Mouse (Mus musculus) CH12F3 (cell line): ENCODE results near the gene Rras2.

Experiments
- in situ Hi-C: fragments of 300-500 bp; cut with MboI; formaldehyde crosslinking; loops from 2 replicates; pipeline ENCODE4 v1.14.3; 2020; ENCODE audit warnings: low sequenced_read_pairs

Rras2 gene

DNA sequence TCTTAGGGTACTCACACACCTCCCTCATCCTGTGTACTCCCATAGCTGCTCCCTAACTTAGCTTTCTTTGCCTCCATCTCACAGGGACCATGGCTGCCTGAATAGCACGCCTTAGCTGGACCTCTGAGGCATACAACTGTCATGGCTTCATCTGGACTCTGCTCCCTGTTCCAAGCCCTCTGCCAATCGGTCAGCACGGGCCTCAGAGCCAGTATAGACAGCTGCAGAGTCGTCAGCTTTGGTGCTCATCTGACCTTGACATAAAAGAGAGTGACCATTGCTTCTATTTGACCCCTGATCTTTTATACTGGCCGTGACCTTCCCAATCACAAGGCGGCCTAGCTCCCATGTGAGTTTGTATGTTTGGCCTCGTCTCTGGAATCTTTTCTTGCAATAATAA, 43.4 kb downstream of the Rras2 start:
- in situ Hi-C loops: no loop called here

GRCm38 (mm10) chr7:114071851-114072616, 45.5 kb downstream of the Rras2 start:
- in situ Hi-C loops: no loop called here

- in situ Hi-C loops: no loop called here
Observed at GRCm38 (mm10) chr7:114071395-114071794, 46.2 kb downstream of the Rras2 start.

DNA sequence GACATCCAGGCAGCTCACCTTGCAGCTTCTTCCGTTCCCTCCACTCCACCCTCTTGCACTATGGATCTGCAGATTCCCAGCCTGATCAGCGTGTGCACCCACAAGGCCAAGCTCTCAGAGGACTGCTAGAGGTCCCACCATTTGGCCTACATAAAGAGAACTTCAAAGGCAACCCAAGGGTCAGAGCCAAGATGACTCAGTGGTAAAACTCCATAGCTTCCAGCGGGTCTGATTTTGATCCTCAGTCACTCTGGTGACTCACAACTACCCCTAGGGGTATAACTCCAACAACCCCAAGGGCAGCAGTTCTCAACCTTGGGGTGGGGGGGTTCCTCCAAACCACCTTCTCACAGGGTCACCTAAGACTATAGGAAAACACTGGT, 47.1 kb downstream of the Rras2 start:
- in situ Hi-C loops: no loop called here

DNA sequence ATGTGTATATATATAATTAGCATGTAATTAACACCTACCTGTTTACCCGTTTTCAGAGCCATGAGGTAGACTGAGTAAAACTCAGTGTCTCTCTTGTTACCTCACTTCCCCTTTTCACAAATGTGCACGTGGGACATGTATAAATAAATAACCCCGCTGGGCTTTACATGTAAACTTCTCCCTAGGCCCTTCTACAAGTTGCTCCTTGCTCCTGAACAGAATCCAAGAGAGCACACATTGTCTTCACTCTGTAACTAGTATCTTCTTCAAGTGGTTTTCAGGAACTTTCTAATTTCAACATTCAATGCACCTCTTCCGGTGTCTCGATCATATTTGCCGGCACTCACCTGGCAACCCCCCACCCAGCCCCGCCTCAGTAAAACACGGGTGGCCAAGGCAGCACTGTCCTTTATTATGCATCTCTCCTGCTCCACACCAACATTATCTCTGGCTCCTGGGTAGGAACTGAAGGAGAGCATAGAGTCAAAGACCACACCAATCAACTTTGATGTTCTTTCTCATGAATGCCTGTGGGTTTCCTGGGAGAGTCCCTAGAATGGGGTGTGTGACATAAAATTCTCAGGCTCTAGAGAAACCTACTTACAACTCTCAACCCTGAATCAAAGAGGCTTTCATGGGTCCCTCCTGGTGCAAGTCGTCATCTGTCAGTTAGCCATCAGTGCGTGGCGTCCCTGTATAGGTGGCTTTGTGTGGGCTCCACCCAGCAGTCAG, 47.7 kb downstream of the Rras2 start:
- in situ Hi-C loops: loop anchor here (5.0 kb wide), 1 partner anchor 142 kb away; no protein-coding TSS in a partner anchor

DNA sequence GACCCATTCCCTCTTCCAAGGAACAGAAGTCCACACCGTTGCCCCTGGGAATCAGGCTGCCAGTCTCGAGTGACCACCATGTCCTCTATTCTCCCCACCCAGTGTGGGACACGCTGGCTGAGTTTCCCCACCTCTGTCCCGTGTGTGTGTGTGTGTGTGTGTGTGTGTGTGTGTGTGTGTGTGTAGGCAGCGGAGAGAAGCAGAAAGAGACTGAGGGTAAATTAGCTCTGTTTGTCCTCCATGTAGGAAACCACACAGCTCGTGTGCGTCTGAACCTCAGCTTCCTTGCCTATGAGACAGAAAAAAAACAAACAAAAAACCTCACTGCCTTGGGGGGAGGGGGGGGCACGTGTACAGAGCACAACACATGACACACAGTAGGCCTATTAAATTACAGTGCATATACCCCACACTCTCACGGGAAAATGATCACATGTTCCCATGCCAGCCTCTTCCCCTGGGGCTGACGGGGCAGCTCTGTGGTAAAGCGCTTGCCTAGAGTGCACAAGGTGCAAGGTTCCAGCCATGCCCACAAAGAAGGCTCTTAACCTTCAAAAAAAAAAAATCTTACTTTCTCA, 48.5 kb downstream of the Rras2 start:
- in situ Hi-C loops: loop anchor here (5.0 kb wide), 1 partner anchor 143 kb away; no protein-coding TSS in a partner anchor

DNA sequence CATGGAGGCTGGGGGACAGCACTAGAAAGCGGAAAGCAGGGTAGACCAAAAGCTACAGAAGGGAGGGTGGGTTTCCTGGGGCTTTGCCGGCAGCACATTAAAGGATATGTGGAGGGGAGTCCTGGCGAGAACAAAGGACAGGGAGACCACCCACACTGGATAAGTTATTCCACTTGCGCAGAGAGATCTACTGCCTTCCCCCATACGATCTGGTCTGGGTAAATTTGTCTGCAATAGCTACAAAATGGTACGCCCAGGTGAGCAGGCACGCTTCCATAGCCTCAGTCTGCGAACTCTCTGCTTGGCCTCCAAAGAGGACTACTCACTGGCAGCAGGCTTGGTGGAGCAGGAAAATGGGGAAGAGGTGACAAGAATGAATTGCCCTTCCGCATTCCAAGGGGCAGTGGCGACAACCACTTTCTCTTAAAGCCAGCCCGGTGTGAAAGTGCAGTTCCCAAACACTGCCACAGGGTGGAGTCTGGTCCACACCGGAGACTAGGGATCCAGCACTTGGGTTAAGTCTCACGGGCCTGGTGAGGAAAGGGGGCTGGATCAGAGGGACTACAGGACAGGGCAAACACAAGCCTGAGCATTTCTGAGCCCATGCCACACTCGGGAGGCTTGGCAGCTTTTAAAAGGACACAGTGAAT, 50.9 kb downstream of the Rras2 start:
- in situ Hi-C loops: loop anchor here (5.0 kb wide), 1 partner anchor 146 kb away; no protein-coding TSS in a partner anchor

DNA sequence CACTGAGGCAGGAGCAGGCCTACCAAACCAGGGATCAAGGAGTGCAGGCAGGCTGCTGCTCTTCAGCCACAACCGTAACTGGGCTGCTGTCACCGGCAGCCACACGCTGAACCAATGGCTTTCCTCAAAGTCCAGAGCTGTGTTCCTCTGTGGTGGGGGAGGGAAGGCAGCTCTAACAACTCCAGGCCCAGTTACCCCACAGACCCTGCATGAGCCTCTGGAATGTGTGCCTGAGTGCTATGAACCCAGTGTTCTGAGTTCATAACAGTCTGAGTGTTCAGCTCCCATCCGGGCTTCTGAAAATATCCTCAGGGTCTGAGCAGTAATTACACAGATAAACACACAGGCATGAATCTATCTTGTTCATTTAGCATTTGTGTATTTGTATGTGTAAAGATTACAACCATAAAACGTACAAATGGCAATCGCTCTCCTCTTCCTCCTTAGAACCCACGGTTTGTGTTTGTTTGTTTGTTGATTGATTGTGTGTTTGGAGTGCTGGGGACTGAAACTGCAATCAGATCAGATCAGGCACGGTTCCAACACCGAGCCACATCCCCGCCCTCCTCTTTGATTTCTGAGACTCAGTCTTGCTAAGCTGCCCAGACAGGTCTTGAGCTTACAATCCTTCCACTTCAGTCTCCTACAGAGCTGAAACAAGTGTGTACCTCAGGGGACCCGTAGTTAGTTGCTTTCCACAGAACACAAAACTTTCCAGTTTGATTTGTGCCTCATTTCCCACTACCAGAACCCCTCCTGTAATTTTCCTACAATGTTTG, 52.0 kb downstream of the Rras2 start:
- in situ Hi-C loops: loop anchor here (5.0 kb wide), 1 partner anchor 147 kb away; no protein-coding TSS in a partner anchor

DNA sequence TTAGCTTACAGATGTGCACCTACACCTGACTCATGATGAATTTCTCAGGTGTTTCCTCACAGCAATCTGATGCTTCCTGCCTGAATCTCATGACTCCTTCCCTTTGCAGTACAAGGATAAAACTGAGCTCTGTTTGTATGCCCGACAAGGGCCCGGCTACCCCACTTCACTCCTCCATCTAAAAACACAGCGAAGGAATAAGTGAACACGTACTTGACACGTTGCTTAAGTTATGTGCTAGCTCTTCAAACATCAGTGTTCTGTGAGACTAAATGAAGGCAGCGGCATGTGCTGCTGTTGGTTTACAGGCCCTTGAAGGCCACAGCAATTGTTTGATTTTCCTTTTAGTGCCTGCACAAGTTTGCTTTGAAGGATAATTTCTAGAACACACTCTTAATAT, 53.6 kb downstream of the Rras2 start:
- in situ Hi-C loops: no loop called here

GRCm38 (mm10) chr7:114063534-114063933, 54.0 kb downstream of the Rras2 start:
- in situ Hi-C loops: no loop called here

DNA sequence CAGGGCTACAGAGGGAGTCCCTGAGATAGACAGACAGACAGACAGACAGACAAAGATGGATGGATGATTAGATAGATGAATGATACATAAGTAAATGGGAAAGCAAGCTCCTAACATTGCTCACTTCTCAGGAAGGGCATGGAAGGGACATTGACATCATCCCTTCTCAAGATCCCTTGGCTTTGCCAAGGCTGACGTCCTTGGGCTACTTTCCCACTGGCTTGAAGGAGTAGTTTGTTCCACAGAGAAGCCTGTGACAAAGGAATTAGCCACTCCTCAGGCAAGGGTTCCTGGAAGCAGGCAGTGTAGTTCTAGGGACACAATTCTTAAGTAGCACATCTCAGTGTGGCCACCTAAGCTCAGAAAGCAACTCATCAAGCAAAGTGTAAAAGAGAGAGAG, 55.1 kb downstream of the Rras2 start:
- in situ Hi-C loops: no loop called here

- in situ Hi-C loops: no loop called here
Observed at GRCm38 (mm10) chr7:114060445-114060844, 57.1 kb downstream of the Rras2 start.

GRCm38 (mm10) chr7:114058927-114059441, 58.6 kb downstream of the Rras2 start:
- in situ Hi-C loops: no loop called here

DNA sequence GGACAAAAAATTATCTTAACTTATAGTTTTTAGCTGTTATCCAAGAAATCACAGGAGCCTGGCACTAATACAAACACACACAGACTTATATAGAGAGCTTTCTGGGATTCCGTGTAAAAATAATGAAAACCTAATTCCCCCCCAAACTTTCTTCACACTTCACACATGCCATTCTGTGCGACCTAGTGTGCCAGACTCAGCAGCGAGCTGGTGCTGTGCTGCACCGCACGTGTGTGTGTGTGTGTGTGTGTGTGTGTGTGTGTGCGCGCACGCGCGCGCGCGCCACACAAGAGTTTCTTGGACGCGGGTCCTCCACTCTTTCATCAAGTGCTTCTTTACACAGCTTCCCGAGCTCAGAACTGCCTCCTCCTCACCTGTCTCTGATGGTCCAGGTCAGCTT, 59.4 kb downstream of the Rras2 start:
- in situ Hi-C loops: no loop called here

GRCm38 (mm10) chr7:114053720-114054119, 63.9 kb downstream of the Rras2 start:
- in situ Hi-C loops: no loop called here

GRCm38 (mm10) chr7:114045814-114046213, 71.8 kb downstream of the Rras2 start:
- in situ Hi-C loops: no loop called here

DNA sequence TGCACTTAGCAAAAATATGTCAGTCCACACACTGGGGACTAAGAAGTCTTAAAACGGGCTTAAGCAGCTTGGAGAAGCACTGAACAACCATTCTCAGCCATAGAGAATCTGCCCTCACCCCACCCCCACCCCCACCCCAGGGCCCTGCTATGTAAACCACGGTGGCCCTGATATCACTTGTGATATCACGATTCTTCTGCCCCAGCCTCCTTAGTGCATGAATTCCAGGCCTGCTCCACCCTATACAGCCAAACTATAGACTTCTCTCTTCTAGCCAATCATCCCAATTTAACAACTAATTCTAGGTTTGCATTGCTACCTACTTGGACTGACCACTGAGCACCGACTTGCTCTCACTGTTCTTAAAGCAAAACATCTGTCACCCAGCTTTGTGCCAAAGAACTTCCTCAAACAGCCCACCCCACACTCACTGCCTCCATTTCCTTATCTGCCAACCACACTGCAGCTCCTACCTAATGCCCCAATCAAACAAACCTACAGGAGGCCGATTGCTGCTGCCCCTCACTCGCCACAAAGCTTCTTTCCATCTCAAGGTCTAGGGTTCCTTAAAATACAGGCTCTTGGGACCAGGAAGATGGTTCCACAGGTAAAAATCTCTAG, 73.5 kb downstream of the Rras2 start:
- in situ Hi-C loops: no loop called here

DNA sequence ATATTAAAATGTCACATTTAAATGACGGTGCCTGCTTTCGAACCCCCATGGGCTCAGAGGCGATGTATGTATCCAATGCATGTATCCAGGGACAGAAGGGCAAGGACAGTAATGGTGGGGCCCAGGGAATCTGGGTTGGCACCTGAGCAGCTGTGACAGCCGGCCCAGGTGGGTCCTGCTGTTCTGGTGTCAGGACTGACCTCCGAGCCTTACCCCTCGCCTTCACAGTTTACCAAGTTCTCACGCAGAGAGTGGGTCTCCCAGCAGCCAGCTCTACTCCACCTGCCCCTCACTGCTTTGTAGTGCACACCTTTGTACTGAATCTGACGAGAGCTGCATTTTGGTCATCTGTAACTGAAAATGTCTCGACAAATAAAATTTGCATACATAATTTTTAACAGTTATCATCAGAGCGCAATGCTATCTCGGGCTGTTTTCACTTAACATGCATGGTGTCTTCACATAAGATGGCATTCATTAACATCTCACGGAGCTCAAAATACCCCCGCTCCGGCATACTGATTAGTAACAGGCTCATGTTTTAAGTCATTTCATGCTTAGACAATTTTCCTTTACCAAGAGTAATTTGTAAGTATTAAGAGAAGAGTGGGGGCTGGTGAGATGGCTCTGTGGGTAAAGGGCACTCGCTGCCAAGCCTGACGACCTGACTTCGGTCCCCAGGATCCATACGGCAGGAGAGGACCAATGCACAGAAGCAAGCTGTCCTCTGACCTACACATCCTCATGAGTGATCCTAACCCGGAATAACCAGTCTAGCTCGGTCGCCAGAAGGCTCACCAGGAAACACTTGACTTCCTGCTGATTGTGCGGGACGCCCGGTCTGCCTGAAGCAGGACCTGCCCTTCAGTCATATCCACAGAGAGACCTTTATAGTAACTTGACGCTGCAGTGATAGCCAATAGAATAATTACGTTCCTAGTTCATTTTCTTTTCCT, 74.3 kb downstream of the Rras2 start:
- in situ Hi-C loops: no loop called here

DNA sequence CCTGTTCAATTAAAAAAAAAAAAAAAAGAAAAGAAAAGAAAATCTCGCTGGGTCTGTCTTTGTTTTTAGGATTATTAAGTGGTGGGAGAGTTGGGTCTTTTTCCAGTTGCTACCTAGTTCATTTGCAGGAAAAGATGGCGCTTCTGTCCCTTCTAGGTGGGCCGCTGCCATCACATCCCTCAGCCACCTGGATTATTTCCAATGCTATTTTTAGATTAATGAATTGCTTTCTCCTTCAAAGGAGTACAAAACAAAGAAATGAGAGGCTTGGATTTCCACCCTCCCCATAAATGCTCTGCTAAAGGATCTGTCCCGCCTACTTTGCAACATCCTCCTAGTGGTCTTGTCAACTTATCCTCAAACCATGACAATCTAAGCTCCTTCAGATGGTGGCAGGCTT, 76.2 kb downstream of the Rras2 start:
- in situ Hi-C loops: no loop called here
